Mouse (Mus musculus): ENCODE results near the gene Dmrt2.

The Dmrt2 gene

DNA sequence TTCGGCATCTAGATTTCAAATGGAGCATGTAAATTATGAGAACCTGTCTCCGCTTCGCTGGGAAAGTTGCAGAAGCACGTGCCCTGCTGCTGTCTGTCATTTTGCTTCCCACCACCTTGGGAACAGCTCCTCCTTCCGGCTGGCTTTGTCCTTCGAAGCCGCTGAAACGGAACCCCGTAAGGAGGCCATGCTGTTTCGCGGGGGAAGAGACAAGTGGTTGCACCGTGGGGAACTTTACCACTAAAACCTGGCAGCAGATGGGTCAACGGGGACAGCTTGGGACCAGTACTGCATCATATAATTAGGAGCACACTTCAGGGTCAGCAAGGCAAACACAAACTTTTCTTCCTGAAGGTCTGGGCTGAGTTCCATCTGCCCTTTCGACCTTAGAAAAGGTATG, 26.6 kb downstream of the Dmrt2 start:
- no peak for DNase-seq

GRCm38 (mm10) chr19:25713382-25713781, 41.2 kb downstream of the Dmrt2 start:
- DNase-seq = peak; percentile 30

DNA sequence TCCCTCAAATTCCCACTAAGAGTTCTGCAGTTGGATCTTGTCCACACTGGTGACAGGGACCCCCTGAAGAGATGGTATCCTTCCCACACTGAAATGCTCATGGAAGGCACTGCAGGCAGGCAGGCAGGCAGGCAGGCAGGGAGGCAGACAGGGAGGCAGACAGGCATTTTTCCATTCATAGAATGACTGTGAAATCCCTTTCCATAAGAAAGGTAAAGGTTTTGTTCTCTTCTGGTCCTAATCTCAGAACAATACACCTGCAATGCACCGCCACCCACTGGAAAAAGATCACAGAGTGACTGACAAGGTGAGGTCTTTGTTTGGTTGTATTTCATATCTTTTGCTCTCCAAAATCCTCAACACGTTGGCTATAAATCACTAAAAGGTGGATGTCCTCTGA, 42.7 kb downstream of the Dmrt2 start:
- DNase-seq = no peak

DNA sequence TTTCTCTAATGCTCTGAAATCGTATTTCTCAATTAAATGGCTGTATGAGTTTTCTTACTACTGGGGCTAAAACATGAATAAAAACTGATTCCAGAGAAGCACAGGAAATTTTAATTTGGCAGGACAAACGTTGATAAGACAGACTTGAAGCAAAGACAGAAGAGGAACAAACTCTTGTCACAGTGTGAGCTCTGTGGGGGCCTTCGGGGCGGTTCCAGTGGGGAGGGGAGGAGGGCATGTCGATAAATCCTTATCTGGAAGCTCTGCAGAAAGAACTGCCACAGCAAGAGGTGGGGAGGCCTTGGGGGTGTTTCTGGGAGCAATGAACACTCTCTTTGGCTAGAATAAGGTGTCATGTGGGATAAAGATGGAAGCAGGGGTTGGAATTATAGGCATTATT, 50.4 kb downstream of the Dmrt2 start:
- DNase-seq = no peak
